Mouse (Mus musculus) myocyte (in vitro differentiated cells): Measurements from ENCODE around the gene Arhgap35.

Source experiments
- CEBPB ChIP-seq: IDR thresholded peaks from 2 replicates; pipeline ENCODE4 v1.6.1; 2011; ENCODE audit warnings: mild to moderate bottlenecking, moderate library complexity; ENCODE audit not compliant: poor library complexity, insufficient read depth, severe bottlenecking
- E2F4 ChIP-seq: IDR thresholded peaks from one replicate; pipeline ENCODE4 v1.6.1; 2011; ENCODE audit warnings: mild to moderate bottlenecking, control low read depth, moderate library complexity; ENCODE audit not compliant: insufficient read depth
- MAX ChIP-seq: IDR thresholded peaks from one replicate; pipeline ENCODE4 v1.6.1; 2011; ENCODE audit warnings: low read depth, mild to moderate bottlenecking, control low read depth
- POLR2A ChIP-seq: IDR thresholded peaks from one replicate; pipeline ENCODE4 v1.6.1; 2011; ENCODE audit warnings: low read depth, mild to moderate bottlenecking, control low read depth, moderate library complexity; ENCODE audit not compliant: insufficient read length
- POLR2AphosphoS2 ChIP-seq: IDR thresholded peaks from one replicate; pipeline ENCODE4 v1.6.1; 2011; ENCODE audit warnings: low read depth, control low read depth; ENCODE audit not compliant: insufficient read length
- TCF3 ChIP-seq: IDR thresholded peaks from one replicate; pipeline ENCODE4 v1.6.1; 2011; ENCODE audit warnings: low read depth, control low read depth; ENCODE audit not compliant: insufficient read length
- USF1 ChIP-seq: IDR thresholded peaks from one replicate; pipeline ENCODE4 v1.6.1; 2011; ENCODE audit warnings: low read depth, mild to moderate bottlenecking, control low read depth, moderate library complexity

DNA sequence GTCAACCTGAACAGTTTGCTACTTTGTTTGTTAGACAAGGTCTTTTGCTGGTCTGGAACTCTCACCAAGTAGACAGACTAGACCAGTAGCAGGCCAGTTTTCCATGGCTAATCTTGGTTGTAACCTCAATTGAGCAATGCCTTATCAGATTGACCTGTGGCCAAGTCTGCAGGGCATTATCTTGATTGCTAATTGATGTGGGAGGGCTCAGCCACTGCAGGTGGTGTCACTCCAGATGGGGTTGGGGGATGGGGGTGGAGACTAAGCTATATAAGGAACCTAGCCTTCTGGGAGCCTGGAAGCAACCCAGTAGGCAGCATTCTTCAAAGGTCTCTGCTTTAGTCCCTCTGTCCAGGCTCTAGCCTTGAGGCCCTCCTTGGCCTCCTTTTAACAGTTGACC is 8.9 kb upstream of the Arhgap35 start:
- TF ChIP-seq POLR2A: no peak
- TF ChIP-seq POLR2AphosphoS2: no peak
- TF ChIP-seq E2F4: no peak
- TF ChIP-seq USF1: no peak
- no peak for TF ChIP-seq MAX
- no peak for TF ChIP-seq TCF3
- no peak for TF ChIP-seq CEBPB
